Mouse (Mus musculus) ZHBTc4 (cell line): ENCODE measurements around the gene Tnfrsf1a.

Experiments used
- DNase-seq: peaks from one replicate; pipeline ENCODE4 v3.0.0-alpha.2; 2011; ENCODE audit warnings: low read depth, low spot score

The Tnfrsf1a gene

GRCm38 (mm10) chr6:125354352-125355151 is 5.4 kb downstream of the Tnfrsf1a start:
- DNase-seq = peak; percentile 69

DNA sequence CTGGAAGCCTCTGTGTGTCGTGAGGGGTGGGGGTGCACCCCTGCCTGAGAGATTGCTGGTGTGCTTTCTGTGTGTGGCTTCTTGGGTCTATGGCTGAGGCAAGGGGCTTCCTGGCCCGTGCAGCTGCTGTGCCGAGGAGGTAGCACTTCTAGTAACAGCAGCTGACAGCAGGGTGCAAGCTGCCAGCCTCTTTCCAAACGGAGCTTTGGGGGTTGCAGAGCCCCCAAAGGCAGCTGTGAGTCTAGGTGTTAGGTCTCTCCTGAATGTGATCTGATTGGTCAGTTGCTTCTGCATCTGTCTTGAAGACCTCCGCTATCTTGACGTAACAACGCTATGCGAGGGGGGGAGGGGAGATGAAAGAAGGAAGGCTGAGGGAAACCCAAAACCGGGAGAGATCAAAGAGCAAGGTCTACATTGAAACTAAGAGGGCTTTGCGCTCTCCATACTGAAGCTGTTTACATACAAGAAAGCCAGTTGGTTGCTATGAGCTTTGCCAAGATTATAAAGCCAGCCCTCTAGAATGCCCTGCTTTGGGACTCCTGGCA is 6.1 kb downstream of the Tnfrsf1a start:
- DNase-seq = peak; percentile 65

- DNase-seq = no peak
Measured at GRCm38 (mm10) chr6:125356264-125356663, 7.1 kb downstream of the Tnfrsf1a start.

GRCm38 (mm10) chr6:125357334-125357733 is 8.2 kb downstream of the Tnfrsf1a start:
- DNase-seq = no peak

DNA sequence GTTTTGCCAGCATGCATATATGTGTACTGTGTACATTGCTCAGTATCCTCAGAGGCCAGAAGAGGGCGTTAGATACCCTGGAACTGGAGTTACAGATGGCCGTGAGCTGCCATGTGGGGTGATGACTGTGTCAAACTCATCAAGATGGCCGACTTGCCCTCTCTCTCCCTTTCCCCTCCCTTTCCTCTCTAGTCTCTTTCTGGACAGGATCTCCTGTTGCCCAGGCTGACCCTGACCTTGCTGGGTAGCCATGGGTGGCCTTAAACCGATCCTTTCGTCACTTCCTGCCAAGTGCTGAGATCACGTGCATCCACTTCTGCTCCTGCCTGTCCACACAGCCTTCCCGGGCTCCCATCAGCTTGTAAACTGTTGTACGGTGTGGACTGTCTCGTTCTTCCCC is 10.8 kb downstream of the Tnfrsf1a start:
- no peak for DNase-seq

- DNase-seq = peak; percentile 49
Measured at GRCm38 (mm10) chr6:125360846-125361245, 11.7 kb downstream of the Tnfrsf1a start.

GRCm38 (mm10) chr6:125361467-125362291 is 12.5 kb downstream of the Tnfrsf1a start:
- DNase-seq = peak; percentile 69

GRCm38 (mm10) chr6:125363021-125363420 is 13.9 kb downstream of the Tnfrsf1a start:
- no peak for DNase-seq

GRCm38 (mm10) chr6:125363451-125364242 is 14.5 kb downstream of the Tnfrsf1a start:
- DNase-seq = peak; percentile 79

GRCm38 (mm10) chr6:125364448-125364847 is 15.3 kb downstream of the Tnfrsf1a start:
- DNase-seq = no peak

GRCm38 (mm10) chr6:125365522-125365921 is 16.4 kb downstream of the Tnfrsf1a start:
- no peak for DNase-seq

- no peak for DNase-seq
Measured at GRCm38 (mm10) chr6:125366133-125366532, 17.0 kb downstream of the Tnfrsf1a start.

DNA sequence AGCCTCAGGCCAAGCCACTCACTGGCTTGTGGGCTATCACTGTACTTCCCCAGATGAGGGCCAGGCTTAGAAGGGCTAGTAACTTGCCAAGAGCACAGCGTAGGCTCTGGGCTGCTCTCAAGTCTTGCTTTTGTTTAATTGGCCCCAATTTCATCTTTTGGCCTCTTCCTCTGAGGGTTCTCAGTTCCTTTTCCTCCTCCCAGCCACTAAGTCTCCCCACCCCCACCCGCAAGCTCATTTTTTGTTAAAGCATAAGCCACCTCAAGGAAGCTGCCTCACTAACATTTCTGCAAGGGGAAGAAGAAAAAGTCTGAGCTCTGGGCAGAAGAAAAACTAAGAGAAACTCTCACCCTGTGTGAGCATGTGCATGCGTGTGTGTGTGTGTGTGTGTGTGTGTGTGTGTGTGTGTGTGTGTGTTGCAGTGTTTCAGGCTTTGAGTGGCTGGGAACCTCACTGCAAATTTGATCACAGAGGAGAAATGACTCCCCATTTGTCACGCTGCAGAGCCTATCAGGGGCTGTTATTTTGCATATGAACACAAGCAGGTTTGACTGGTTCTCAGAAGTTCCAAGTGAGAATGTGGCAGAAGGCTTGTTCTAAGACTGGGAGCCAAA is 18.7 kb downstream of the Tnfrsf1a start:
- peak; percentile 48 for DNase-seq

DNA sequence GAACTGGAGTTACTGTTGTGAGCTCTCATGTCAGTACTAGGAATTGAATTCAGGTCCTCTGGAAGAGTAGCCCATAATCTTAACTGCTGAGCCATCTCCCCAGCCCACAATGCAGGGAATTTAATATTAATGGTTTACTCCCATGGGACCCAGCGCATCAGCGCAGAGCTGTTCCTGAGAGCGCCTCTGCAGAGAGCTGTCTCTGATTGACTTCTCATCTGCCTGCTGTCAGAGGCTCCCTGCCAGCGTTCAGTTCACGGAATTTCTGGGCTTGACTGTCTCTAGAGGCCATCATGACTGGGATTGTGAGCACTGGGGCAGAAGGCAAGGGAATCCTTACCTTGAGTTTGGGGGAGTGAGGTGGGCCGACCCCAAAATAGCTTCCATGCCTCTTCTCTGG is 27.9 kb downstream of the Tnfrsf1a start:
- DNase-seq = no peak

DNA sequence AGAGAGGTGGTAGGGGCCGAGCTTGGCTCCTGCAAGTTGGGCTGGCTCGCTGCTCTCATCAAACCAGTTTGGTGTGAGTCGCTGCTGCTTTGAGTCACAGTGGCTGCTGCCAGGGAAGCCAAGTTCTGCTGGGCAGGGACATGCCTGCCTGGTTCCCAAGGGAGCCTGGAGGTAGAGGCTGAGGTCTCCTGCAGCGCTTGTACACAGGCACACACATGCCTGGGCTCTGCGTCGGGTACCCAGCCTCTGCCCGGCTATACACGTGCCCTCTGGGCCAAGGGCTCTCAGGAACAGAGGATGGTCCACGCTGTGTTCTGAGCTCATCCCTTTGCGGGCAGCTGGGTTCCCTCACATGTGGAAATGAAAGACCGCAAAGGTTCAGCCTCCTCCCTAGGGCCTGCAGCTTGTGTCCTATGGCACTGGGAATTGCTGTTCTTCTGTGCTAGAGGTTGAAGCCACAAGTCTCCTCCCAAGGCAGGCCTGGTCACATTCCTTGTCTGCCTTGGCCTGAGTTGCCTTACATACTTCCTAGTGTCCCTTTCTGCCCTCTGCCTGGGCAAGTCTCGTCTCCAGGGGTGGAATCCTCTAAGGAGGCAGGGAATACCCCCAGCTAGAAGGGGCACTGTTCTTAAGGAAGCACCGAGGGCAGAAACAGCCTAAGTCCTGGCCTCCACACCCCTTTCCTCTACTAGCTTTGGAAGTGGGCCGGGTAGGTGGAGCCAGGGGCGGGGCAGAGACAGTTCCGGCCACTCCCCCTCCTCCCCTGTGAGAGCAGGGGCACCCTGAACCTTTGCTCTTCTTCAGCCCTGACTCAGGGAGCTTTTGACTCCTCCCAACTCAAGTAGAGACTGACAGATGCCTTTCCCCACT is 28.7 kb downstream of the Tnfrsf1a start:
- DNase-seq = peak; percentile 95

DNA sequence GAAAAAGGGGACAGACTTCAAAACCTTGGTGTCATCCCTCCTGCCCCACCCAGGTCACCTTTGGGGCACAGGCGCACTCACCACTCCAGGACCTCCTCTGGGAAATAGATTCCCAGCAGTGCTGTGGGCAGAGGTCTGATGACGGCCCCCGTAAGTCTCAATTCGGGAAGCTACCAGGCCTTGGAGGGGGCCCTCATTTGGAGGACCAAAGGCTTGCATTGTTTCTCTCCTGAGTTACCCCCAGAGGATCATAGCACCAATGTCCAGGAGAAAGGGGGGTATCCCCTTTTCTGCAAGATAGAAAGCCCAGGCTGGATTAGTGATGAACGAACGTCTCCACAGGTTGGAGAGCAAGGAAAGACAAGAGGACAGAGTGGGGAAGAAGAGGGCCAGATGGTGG is 29.5 kb downstream of the Tnfrsf1a start:
- no peak for DNase-seq

- no peak for DNase-seq
Measured at GRCm38 (mm10) chr6:125379781-125380180, 30.6 kb downstream of the Tnfrsf1a start.

GRCm38 (mm10) chr6:125380372-125381360 is 31.5 kb downstream of the Tnfrsf1a start, which contains the start of gene Plekhg6:
Gene Plekhg6, minus strand, starts transcription at chr6:125380793.
- DNase-seq = no peak

- no peak for DNase-seq
Measured at GRCm38 (mm10) chr6:125382024-125382423, 32.9 kb downstream of the Tnfrsf1a start.
